Mouse (Mus musculus) Muller cell, postnatal 12 days (primary cell): ENCODE results near the gene Prss30.

ENCODE experiments used
- DNase-seq: peaks from one replicate; pipeline ENCODE4 v3.0.0-alpha.2; 2015; ENCODE audit errors: inconsistent ontology term

Prss30 gene

DNA sequence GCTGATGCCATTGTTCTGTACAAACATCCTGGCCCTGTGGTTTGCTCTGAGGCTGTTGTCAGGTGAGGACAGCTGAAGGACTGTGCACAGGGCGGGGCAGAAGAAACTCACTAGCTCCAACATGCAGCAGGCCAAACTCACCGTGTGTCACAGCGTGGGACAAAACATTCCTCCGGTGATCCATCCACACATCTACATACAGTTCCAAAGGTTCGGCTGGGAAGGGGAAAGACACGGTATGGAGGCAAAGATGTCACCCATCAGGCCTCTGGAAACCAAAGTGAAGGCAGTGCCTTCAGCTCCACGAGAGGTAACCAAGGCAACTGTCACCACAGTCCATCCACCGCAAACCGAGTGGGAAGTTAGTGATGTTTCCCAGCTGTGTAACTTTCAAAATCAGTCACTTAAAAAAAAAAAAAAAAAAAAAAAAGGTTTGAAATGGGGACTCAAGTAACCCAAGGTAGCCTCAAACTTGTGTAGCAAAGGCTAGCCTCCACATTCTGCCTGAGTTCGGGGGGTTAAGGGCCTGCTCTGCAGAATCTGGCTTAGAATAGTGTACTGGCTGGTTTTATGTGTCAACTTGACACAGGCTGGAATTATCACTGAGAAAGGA, at the start of gene Prss30:
TSS of gene Prss30 (minus strand) at position 270 of the 613 bp plus-strand sequence.
- DNase-seq = no peak

- no peak for DNase-seq
Observed at GRCm38 (mm10) chr17:24029477-24029876, 49.1 kb upstream of the Prss30 start.

DNA sequence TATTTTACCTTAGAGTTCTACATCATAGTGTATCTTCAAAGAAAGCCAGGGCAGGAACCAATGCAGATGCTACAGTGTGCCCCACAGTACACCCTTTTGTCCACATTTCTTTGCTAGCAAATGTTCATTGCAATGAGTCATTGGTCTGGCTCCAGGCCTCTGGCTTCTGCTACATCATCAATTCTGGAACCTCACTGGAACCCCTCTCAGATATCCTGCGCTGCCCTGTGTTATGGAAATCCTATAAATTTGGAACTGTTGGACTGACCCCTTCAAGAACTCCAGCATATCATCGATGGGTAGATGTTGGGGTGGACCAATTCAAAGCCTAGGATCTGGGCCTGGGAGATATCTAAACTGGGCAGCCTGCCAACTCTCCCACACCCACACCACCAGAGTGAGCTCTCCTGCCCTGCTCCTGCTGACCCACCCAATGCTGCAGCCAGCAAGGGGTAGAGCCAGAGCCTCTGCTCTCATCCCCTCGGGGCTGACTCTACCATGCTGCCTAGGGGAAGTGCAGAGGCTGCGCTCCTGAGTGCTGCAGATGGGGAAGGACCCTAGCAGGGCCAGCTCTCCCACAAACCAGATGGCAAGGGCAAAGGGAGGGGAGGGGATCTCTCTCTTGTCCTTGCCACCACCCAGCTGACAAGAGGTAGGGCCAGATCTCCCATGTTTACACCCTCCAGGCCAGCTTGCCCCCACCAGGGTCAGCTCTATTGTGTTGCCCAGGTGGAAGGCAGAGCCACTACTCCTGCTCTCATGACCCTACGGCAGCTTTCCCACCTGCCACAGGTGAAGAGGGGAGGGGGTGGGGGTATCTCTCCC, 41.2 kb upstream of the Prss30 start:
- DNase-seq = peak; percentile 62

GRCm38 (mm10) chr17:24020696-24021095, 40.3 kb upstream of the Prss30 start:
- no peak for DNase-seq

DNA sequence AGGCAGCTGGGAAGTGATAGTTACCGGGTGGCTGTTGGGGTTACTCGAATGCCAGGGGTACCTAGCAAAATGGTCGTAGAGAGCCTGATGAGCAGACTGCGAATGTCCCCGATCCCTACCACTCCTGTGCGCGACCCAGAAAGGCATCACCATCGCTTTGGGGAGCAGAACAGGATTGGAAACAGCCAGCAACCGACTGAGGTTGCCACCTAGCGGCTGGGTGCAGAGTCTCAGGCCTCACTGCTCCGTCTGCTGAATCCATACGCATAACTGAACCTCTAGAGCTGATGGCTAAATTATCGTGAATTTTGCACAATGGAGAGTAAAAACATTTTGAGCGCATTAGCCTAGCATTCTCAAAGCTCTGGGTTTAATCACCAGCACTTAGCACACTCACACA, 35.4 kb upstream of the Prss30 start:
- no peak for DNase-seq

GRCm38 (mm10) chr17:24014433-24014965, 34.1 kb upstream of the Prss30 start:
- DNase-seq = no peak

DNA sequence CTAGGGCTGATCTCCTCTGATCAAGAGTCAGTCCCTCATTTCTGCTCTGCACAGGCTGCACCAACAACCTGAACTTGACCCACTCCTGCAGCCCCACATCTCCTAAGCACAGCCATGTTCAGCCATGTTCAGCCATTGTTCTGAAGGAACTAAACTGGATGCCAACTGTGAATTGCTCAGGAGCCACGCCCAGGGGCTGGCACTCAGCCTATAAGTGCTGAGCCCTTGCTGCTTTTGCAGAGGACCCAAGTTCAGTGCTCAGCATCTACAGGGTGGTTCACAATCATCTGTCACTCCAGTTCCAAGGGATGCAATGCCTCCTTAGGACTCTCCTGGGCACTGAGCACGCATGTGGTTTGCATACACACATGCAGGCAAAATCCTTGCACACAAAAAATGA, 32.6 kb upstream of the Prss30 start:
- DNase-seq = no peak

- DNase-seq = no peak
Observed at GRCm38 (mm10) chr17:24009617-24010016, 29.3 kb upstream of the Prss30 start.

DNA sequence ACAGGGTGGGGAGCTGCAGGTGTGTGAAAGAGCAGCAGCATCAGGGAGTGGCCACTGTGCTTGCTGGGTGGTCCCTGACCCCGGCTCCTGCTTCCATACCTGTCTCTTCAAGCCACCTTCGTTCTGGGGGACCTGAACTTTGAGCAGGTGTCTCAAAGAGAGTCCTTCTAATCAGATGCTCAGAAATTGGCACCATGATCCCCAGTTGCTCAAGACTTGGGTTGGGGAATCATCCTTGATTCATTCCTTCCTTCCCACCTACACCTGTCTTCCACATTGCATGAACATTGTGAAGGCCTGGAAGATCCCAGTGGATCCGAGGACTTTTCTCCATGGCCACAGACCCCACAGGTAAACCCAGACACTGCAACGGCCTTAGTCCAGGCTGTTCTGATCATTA, 27.7 kb upstream of the Prss30 start:
- no peak for DNase-seq

DNA sequence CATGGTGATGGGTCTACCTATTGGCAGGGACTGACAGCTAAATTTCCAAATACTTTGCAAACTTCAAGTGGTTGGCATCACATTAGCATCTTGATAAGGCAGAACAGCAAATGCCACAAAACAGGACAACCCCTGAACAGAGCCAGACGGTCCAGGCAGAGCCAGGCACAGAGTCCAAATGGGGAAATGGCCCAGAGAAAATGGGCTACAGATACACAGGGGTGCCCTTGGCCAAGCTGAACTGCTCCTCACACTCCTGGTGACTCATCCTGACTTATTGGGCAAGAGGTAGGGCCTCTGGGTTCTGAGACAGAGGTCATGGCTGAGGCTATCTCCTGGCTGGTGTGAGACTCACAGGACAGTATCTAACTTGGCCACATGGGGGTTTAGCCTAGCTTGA, 27.0 kb upstream of the Prss30 start:
- peak; percentile 39 for DNase-seq

DNA sequence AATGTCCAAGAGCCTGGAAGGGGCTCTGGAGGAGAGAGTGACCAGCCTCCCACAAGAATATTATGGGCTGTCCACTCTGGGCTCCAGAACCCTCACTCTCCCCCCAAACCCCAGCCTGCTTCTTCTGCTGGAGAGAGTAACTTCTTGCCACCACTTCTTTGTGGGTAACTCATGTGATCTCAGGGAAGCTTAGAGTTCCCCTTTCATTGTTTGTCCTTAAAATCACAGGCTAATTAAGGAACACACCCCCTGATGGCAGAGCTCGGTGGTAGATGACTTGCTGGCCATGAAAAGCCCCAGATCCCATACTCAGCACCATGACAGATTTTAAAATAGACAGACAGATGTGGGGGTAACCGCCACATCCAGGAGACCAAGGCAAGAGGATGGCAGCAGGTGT, 26.6 kb upstream of the Prss30 start:
- DNase-seq = no peak

DNA sequence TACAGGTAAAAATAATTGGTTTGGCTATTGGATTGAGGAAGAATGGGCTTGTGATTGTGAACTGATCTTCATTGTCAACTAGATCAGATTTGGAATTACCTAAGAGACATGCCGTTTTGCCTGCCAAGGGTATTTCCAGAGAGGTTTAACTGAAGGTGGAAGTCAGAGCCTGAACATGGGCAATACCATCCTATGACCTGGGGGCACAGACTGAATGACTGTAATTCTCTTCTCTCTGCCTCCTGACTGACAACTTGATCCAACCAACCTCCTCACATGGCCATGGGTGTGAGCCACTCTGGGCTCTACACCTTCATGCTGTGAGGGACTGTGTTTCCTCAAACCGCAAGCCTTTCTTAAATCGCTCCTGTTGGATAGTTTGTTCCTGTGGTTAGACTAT, 24.7 kb upstream of the Prss30 start:
- DNase-seq = no peak

- no peak for DNase-seq
Observed at GRCm38 (mm10) chr17:24004071-24004665, 23.8 kb upstream of the Prss30 start.

DNA sequence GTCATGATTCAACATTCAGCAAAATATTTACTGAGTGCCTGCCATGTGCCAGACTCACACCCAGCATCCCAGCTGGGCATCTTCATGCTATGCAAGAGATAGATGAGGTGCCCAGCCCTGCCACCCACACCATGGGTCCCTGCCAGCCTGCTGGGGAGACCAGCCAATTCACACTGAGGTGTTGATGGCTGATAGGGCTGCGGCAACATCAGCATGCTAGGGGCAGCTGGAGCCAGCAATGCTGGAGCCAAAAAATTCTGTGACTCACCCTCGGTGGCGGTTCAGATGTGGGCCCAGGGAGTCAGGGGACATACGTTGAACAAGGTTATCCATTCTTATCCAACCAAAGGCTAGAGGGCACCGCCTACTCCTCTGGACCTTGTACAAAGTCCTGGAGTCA, 20.0 kb upstream of the Prss30 start:
- peak; percentile 92 for DNase-seq

DNA sequence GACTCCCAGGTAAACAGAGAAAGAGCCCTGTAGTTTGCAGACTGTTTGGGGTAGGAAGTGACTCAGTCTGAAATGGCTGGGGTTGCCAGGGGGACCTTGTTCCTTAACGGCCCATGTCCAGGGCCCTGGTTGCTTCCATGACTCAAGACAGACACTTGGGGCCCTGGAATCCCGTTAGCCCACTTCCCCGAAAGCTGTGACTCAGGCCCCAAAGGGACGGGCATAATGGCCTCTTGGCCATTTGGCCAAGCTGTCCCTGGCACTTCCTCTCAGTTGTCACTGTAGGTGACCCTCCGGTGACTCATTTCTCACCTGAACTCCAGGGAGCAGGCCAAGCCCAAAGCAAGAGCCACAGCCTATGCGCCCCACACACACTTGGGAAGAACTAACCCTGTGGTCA, 18.0 kb upstream of the Prss30 start:
- peak; percentile 49 for DNase-seq

DNA sequence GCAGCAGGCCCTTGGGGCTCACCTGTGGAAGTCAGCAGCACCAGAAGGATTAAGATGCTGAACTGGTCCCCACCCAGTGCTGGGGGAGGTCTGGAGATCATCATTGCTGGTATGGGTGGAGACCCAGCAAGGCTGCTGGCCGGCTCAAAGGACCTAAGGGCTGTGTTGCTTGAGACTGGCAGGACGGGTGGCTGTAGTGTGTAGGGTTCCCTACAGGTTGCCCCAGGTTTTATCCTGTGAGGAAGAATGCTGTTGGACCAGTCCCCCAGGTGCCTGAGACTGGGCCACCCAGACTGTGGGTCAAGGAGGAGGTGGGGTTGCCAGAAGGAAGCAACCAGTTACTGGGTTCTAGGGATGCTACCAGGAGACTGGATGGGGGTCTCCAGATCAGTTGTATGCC, 17.5 kb upstream of the Prss30 start, which contains the start of gene Prss22:
TSS of gene Prss22 (minus strand) at position 200 of the 400 bp plus-strand sequence.
- DNase-seq = no peak

DNA sequence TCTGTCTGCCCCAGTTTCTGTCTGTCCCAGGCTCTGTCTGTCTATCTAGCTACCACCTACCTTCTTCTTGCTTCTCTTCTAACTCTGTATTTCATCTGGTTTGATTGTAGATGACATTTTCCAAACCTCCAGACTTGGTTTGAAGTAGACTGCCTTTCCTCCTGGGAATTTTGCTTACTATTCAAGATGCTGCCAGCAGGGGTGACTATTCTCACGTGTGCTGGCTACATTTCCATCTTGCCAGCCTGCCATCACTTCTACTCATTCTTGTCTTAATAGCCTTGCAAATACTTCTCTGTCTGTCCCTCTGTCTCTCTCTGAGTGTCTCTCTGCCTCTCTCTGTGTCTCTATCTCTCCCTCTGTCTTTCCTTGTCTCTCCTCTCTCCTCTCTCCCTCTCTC, 15.1 kb upstream of the Prss30 start:
- no peak for DNase-seq

GRCm38 (mm10) chr17:23994667-23995066, 14.3 kb upstream of the Prss30 start:
- DNase-seq = no peak

DNA sequence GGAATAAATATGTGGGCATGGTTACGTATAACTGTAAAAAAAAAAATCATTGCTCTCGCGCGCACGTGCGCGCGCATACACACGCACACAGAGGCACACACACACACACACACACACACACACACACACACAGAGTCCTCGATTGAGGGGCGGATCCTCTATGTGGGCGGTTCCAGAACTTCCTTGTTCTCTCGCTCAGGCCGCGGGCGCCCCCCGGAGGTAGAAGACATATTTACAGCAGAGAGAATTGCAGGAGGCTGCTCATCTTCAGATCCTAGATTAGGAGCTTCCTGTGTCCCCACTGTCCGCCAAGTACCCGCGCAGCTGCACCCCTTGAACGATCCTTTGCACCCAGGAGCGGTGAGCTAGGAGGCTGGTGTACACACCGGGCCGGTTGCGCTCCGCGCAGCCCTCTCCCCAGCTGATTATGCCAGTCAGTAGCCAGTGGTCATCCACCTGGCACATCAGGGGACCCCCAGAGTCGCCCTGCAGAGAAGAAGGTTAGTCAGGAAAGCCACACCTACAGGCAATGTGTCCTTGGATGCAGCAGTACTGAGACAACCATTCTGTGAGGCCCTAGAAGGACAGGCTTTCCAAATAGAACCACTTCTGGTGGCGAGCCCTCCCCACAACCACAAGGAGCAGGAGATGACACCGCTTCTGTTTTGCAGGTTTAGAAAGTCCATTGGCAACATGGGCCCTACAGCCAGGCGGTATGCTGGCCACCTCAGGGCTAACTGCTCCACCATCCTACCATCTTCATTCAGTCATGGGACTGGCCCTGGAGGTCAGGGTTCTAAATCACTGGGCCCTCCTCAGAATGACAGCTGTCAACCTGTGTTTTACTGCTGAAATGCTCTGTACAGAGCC, 13.4 kb upstream of the Prss30 start:
- peak; percentile 94 for DNase-seq

GRCm38 (mm10) chr17:23992789-23993553, 12.6 kb upstream of the Prss30 start:
- DNase-seq = no peak

DNA sequence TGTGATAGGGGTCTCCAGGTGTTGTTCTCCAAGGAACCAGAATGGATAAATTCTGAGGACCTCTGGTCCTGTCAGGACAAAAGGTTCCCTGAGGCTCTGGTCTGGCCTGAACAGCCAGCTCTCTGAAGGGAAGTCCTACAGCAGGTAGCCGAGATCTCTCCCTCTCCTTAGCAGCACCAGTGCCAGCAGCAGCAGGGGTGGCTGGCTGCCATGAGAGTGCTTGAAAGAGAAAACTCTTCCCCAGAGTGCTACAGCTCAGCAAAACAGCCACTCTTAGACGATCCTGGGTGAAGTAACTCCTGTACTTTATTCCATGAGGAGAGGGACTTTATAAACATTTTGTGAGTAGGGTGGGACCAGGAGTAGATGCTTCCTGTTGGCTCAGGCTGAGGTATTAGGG, 9.4 kb upstream of the Prss30 start:
- no peak for DNase-seq
